Mouse (Mus musculus): ENCODE data around the gene Safb. TPM values are rescaled to one million over a fixed set of nuclear protein-coding genes. Genes with fewer than 3 reads are reported as not detected.

The Safb gene
- total and polyA plus RNA-seq, 3 experiments: 67.0 to 151 (median 121) TPM

DNA sequence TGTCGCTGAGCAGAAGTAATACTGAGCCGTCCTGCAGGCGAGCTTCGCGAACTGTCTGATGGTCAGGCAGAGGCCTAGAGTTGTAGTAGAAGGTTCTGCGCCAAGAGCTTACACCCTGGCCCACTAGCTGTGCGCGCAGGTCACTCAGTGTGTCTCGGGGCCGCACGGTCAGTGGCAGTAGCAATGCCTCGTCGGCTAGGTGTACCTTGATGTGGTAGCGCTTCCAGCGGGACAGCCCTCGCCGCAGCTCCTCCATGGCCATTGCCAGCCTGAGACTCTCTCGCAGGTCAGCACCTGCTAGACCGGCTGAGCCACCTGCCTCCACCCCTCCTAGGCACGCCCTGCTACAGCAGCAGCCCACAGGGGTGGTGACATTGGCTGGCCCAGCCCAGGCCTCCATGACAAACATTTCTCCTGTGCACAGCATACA is 30.5 kb upstream of the Safb start, which contains the start of gene Gm20219:
TSS of gene Gm20219 (minus strand) at position 266 of the 430 bp plus-strand sequence.
- Histone ChIP-seq H3K4me1 (ENCODE audit: insufficient read depth, low read depth, low read length) (peaks cover 14% of the 10 kb centered on the region), H3K4me3 (ENCODE audit: low read depth, low read length) (no peak within 1 kb of the TSS), H3K36me3 (replicated peaks) (peaks cover 46% of the 10 kb centered on the region), H3K27me3 (ENCODE audit: insufficient read depth, low read length) (no peaks in the 10 kb centered on the region; the same call in 1 of the 2 replicates), H3K9me3 (replicated peaks) (no peaks in the 10 kb centered on the region)
- ATAC-seq (ENCODE audit: extremely low read depth, insufficient number of reproducible peaks, low FRiP score, poor library complexity, severe bottlenecking) (no peak), DNase-seq (ENCODE audit: low spot score) (no peak)
- TF ChIP-seq CTCF (IDR thresholded peaks at IDR 0.05; ENCODE audit: low read depth, low read length): no peak
- no peak for TF ChIP-seq GATA2 (IDR thresholded peaks at IDR 0.05; ENCODE audit: borderline replicate concordance, low read depth, low read length)
- TF ChIP-seq POLR2AphosphoS5 (IDR thresholded peaks at IDR 0.05; ENCODE audit: insufficient replicate concordance, low read depth, low read length): no peak
- TF ChIP-seq TAL1 (conservative IDR thresholded peaks at IDR 0.05; ENCODE audit: low read depth, low read length): no peak
- no peak for TF ChIP-seq GATA1 (IDR thresholded peaks at IDR 0.05; ENCODE audit: borderline replicate concordance, low read length)

DNA sequence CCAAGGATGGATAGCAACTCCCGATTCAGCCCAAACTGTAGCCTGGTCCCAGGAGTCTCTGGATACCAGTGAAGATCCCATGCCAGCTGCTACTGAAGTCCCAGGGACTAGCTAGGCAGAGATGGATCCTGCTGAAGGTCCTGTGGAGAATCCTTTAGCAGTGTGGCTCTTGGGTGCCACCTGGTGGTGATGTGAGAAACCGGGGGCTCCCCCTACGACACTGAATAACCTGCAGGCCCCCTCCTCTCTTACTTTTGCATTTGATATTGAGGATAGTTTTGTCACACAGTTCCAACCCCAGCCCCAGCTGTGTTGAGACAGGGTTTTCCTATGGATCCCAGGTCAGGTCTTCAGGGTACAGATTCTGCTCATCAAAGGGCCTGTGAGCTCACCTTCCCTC is 26.2 kb upstream of the Safb start:
- DNase-seq (ENCODE audit: low spot score) (peak; percentile 52), ATAC-seq (ENCODE audit: extremely low read depth, insufficient number of reproducible peaks, low FRiP score, poor library complexity, severe bottlenecking) (0 out of 2 replicates have a peak, but pooled peaks have one; percentile 30)
- H3K9me3 ChIP-seq (replicated peaks): no peaks in the 10 kb centered on the region
- peaks cover 22% of the 10 kb centered on the region for H3K4me1 ChIP-seq (ENCODE audit: insufficient read depth, low read depth, low read length)
- TF ChIP-seq CTCF (IDR thresholded peaks at IDR 0.05; ENCODE audit: low read depth, low read length): peak; percentile 77
- TF ChIP-seq GATA1 (IDR thresholded peaks at IDR 0.05; ENCODE audit: borderline replicate concordance, low read length): no peak
- H3K36me3 ChIP-seq (replicated peaks): peaks cover 73% of the 10 kb centered on the region
- no peak overlapping the region for H3K4me3 ChIP-seq (ENCODE audit: low read depth, low read length)
- H3K27me3 ChIP-seq (ENCODE audit: insufficient read depth, low read length): no peaks in the 10 kb centered on the region; the same call in 1 of the 2 replicates

- H3K36me3 ChIP-seq (replicated peaks): peaks cover 74% of the 10 kb centered on the region
- TF ChIP-seq TAL1 (conservative IDR thresholded peaks at IDR 0.05; ENCODE audit: low read depth, low read length) (no peak), POLR2AphosphoS5 (IDR thresholded peaks at IDR 0.05; ENCODE audit: insufficient replicate concordance, low read depth, low read length) (no peak), CTCF (IDR thresholded peaks at IDR 0.05; ENCODE audit: low read depth, low read length) (no peak), GATA1 (IDR thresholded peaks at IDR 0.05; ENCODE audit: borderline replicate concordance, low read length) (no peak)
- DNase-seq (ENCODE audit: low spot score): no peak
Measured at GRCm38 (mm10) chr17:56559386-56559785, 25.2 kb upstream of the Safb start.

DNA sequence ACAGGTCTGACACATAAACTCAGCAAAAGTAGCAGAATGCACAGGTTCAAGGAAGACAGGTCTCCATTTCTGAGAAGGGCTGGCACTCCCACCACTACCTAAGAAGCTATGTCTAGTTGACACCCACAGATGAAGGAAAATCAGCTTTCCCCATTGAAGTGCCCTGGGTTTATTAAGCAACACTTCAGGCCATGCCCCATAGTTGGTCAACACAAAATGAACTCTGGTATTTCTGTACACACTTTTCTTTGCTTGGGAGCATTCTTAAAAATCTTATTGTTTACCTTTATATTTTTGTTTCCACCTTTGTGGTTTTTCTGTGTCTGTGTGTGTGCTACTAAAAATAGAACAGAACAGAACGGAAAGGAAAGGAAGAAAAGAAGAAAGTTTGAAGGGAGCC is 24.5 kb upstream of the Safb start:
- no peak for ATAC-seq (ENCODE audit: extremely low read depth, insufficient number of reproducible peaks, low FRiP score, poor library complexity, severe bottlenecking)
- TF ChIP-seq CTCF (IDR thresholded peaks at IDR 0.05; ENCODE audit: low read depth, low read length): no peak
- no peak for TF ChIP-seq POLR2AphosphoS5 (IDR thresholded peaks at IDR 0.05; ENCODE audit: insufficient replicate concordance, low read depth, low read length)
- TF ChIP-seq GATA1 (IDR thresholded peaks at IDR 0.05; ENCODE audit: borderline replicate concordance, low read length): no peak
- TF ChIP-seq GATA2 (IDR thresholded peaks at IDR 0.05; ENCODE audit: borderline replicate concordance, low read depth, low read length): no peak
- no peak for TF ChIP-seq TAL1 (conservative IDR thresholded peaks at IDR 0.05; ENCODE audit: low read depth, low read length)
- Histone ChIP-seq H3K4me1 (ENCODE audit: insufficient read depth, low read depth, low read length) (peaks cover 18% of the 10 kb centered on the region), H3K27me3 (ENCODE audit: insufficient read depth, low read length) (no peaks in the 10 kb centered on the region), H3K9me3 (replicated peaks) (no peaks in the 10 kb centered on the region), H3K36me3 (replicated peaks) (peaks cover 79% of the 10 kb centered on the region), H3K4me3 (ENCODE audit: low read depth, low read length) (no peak overlapping the region)
- no peak for DNase-seq (ENCODE audit: low spot score)

More at GRCm38 (mm10) chr17:56559386-56559785, 25.2 kb upstream of the Safb start:
- ATAC-seq (ENCODE audit: extremely low read depth, insufficient number of reproducible peaks, low FRiP score, poor library complexity, severe bottlenecking): no peak
- H3K4me1 ChIP-seq (ENCODE audit: insufficient read depth, low read depth, low read length): peaks cover 18% of the 10 kb centered on the region
- no peaks in the 10 kb centered on the region for H3K9me3 ChIP-seq (replicated peaks)
- H3K4me3 ChIP-seq (ENCODE audit: low read depth, low read length): no peak overlapping the region
- no peaks in the 10 kb centered on the region for H3K27me3 ChIP-seq (ENCODE audit: insufficient read depth, low read length)

DNA sequence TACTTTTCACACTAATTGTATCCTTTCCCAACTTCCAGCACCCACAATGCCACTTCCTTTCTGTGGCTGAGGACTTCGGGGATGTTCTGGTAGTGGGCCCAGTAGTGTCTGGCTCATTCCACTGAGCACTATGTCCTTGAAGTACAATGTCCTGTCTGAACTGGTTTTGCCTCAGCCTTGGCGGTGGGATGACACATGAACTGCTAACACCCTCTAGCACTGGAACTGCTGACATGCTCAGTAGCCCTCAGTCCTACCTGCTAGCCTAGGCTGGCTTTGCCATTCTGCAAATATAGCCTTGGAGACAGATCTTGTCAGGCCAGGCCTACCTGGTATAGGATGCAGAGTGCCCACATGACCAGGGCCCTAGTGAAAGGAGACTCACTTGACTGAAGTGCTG is 22.8 kb upstream of the Safb start:
- Histone ChIP-seq H3K4me3 (ENCODE audit: low read depth, low read length) (no peak overlapping the region), H3K27me3 (ENCODE audit: insufficient read depth, low read length) (no peaks in the 10 kb centered on the region; the same call in 1 of the 2 replicates), H3K9me3 (replicated peaks) (no peaks in the 10 kb centered on the region), H3K4me1 (ENCODE audit: insufficient read depth, low read depth, low read length) (peaks cover 22% of the 10 kb centered on the region), H3K36me3 (replicated peaks) (peaks cover 89% of the 10 kb centered on the region)
- DNase-seq (ENCODE audit: low spot score): no peak
- ATAC-seq (ENCODE audit: extremely low read depth, insufficient number of reproducible peaks, low FRiP score, poor library complexity, severe bottlenecking): no peak
- no peak for TF ChIP-seq TAL1 (conservative IDR thresholded peaks at IDR 0.05; ENCODE audit: low read depth, low read length)

DNA sequence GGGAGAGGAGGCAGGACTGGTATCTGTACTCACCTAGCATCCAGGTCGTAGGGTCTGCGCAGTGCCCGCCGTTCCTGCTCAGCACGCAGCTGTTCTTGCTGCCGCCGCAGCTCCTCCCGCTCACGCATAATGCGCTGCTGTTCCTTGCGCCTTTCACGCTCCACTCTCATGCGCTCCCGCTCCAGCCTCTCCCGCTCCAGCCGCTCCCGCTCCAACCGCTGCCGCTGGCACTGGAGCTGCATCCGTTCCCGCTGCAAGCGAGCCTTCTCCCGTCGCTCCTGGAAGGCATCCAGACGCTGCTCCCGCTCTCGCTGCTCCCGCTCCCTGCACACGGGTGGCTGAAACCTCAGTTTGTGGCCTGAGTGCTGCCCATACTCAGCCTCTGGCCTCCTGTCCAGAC is 18.3 kb upstream of the Safb start:
- H3K4me3 ChIP-seq (ENCODE audit: low read depth, low read length): no peak overlapping the region
- H3K36me3 ChIP-seq (replicated peaks): peaks cover 100% of the 10 kb centered on the region
- ATAC-seq (ENCODE audit: extremely low read depth, insufficient number of reproducible peaks, low FRiP score, poor library complexity, severe bottlenecking) (no peak), DNase-seq (ENCODE audit: low spot score) (no peak)
- H3K9me3 ChIP-seq (replicated peaks): no peaks in the 10 kb centered on the region
- H3K27me3 ChIP-seq (ENCODE audit: insufficient read depth, low read length): no peaks in the 10 kb centered on the region; the same call in 1 of the 2 replicates
- H3K4me1 ChIP-seq (ENCODE audit: insufficient read depth, low read depth, low read length): peaks cover 32% of the 10 kb centered on the region
- TF ChIP-seq TAL1 (conservative IDR thresholded peaks at IDR 0.05; ENCODE audit: low read depth, low read length) (no peak), GATA1 (IDR thresholded peaks at IDR 0.05; ENCODE audit: borderline replicate concordance, low read length) (no peak), POLR2AphosphoS5 (IDR thresholded peaks at IDR 0.05; ENCODE audit: insufficient replicate concordance, low read depth, low read length) (no peak), GATA2 (IDR thresholded peaks at IDR 0.05; ENCODE audit: borderline replicate concordance, low read depth, low read length) (no peak), CTCF (IDR thresholded peaks at IDR 0.05; ENCODE audit: low read depth, low read length) (no peak)

- Histone ChIP-seq H3K27me3 (ENCODE audit: insufficient read depth, low read length) (no peaks in the 10 kb centered on the region; the same call in 1 of the 2 replicates), H3K9me3 (replicated peaks) (no peaks in the 10 kb centered on the region), H3K4me1 (ENCODE audit: insufficient read depth, low read depth, low read length) (peaks cover 33% of the 10 kb centered on the region), H3K4me3 (ENCODE audit: low read depth, low read length) (no peak overlapping the region), H3K36me3 (replicated peaks) (peaks cover 100% of the 10 kb centered on the region)
- no peak for ATAC-seq (ENCODE audit: extremely low read depth, insufficient number of reproducible peaks, low FRiP score, poor library complexity, severe bottlenecking)
- no peak for TF ChIP-seq TAL1 (conservative IDR thresholded peaks at IDR 0.05; ENCODE audit: low read depth, low read length)
- no peak for TF ChIP-seq POLR2AphosphoS5 (IDR thresholded peaks at IDR 0.05; ENCODE audit: insufficient replicate concordance, low read depth, low read length)
- no peak for DNase-seq (ENCODE audit: low spot score)
Measured at GRCm38 (mm10) chr17:56566918-56567317, 17.7 kb upstream of the Safb start.
